Mouse (Mus musculus) spleen, adult 2 months (tissue): ENCODE measurements around the gene Gm10190.

Experiments
- CTCF ChIP-seq: fragments of 200-500 bp; IDR thresholded peaks from 2 replicates; pipeline ENCODE4 v1.5.1; 2011; ENCODE audit warnings: mild to moderate bottlenecking, inconsistent platforms; ENCODE audit not compliant: insufficient read depth, insufficient read length, insufficient replicate concordance; ENCODE audit errors: extremely low read depth
- POLR2A ChIP-seq: fragments of 200-500 bp; IDR thresholded peaks from 2 replicates; pipeline ENCODE4 v1.6.1; 2011; ENCODE audit warnings: low read depth, low read length, inconsistent platforms

DNA sequence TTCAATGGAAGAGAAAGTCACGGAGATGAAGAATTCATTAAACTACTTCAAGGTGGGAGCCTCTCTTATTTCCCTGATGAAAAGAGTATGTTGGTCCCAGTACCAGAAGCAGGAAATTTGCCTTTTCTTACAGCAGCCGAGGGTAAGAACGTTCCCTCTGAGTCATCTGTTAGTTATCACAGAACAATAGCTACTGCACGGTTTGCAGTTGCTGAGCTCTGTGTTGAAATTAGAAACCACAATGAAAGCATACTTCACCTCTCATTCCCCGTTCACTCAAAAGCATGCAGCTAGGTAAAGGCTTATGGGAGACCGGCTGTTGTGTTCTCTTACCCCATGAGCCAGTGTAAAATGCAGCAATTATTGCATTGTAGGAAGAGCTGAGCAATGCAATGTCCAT is 26.1 kb downstream of the Gm10190 start:
- TF ChIP-seq CTCF (no peak), POLR2A (no peak)
